Mouse (Mus musculus) hindbrain, embryonic 14.5 days (tissue): ENCODE measurements at regions not wholly inside any gene's neighbourhood (a gene's known extent, or its start where the extent isn't known, plus 50 kb on each side); places are given as distances from the start of the nearest gene placed in this dataset.

Source experiments
- ATAC-seq: fragments of 200-750 bp; cut with Nextera tagmentation; 2 replicates; pipeline ENCODE4 v1.8.0; 2017; ENCODE audit warnings: moderate number of reproducible peaks, mild to moderate bottlenecking, moderate TSS enrichment, moderate library complexity; ENCODE audit not compliant: low FRiP score
- DNase-seq: peaks from one replicate; pipeline ENCODE4 v3.0.0-alpha.2; 2015; ENCODE audit warnings: low spot score
- H3K27ac ChIP-seq: fragments of 300-500 bp; sonication (generic); 2 replicates; pipeline ENCODE4 v1.5.1; 2014; ENCODE audit warnings: mild to moderate bottlenecking, moderate library complexity
- H3K27me3 ChIP-seq: fragments of 300-500 bp; sonication (generic); 2 replicates; pipeline ENCODE4 v1.6.1; 2014; ENCODE audit warnings: mild to moderate bottlenecking, low read length, mixed read lengths; ENCODE audit not compliant: control insufficient read depth, insufficient read depth
- H3K36me3 ChIP-seq: fragments of 300-500 bp; sonication (generic); replicated peaks from 2 replicates; pipeline ENCODE4 v1.6.1; 2014; ENCODE audit not compliant: control insufficient read depth, insufficient read depth
- H3K4me1 ChIP-seq: fragments of 300-500 bp; sonication (generic); replicated peaks from 2 replicates; pipeline ENCODE4 v1.6.1; 2014; ENCODE audit warnings: antibody characterized with exemption, low read length, mixed read lengths; ENCODE audit not compliant: control insufficient read depth, insufficient read depth
- H3K4me2 ChIP-seq: fragments of 300-500 bp; sonication (generic); replicated peaks from 2 replicates; pipeline ENCODE4 v1.6.1; 2014; ENCODE audit warnings: mild to moderate bottlenecking, moderate library complexity
- H3K4me3 ChIP-seq: fragments of 300-500 bp; sonication (generic); replicated peaks from 2 replicates; pipeline ENCODE4 v1.5.1; 2014; ENCODE audit warnings: mild to moderate bottlenecking, low read length
- H3K9ac ChIP-seq: fragments of 300-500 bp; sonication (generic); 2 replicates; pipeline ENCODE4 v1.6.1; 2014
- H3K9me3 ChIP-seq: fragments of 300-500 bp; sonication (generic); 2 replicates; pipeline ENCODE4 v1.6.1; 2016; ENCODE audit warnings: low read length; ENCODE audit not compliant: control insufficient read depth
- WGBS: fragments of 180-500 bp; shearing (Covaris S2); extraction: QIAGEN DNeasy Blood & Tissue Kit; methylation state at CpG from one replicate; pipeline ENCODE4 v1.1.7; 2014; 5-methylcytosine and 5-hydroxymethylcytosine counted together

DNA sequence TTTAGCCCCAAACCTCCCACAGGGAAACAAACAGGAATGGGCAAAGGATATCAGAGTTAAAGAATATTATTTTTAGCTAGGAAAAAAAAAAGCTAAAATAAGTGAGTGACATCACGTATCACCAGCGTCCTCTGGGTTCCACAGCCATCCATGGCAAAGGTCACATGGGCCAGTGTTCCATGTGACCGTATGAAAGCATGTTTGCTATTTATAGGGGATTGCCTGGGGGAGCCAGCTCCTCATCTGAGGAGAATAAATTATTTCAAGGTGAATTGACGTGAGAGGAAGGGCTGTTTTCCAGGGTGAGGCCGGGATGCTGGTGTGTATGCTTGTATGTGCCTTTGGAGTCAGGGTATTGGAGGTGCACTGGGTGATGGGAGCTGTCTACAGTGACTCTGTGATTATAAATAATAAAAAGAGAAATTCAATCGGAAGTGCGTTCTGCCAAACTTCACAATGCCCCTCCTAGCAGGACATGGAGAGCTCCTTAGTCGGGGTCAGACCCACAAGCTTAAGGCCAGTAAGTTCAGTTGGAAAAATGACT is 481.0 kb upstream of the Nr2f2 start:
- Histone ChIP-seq H3K27ac (no peak overlapping the region), H3K9ac (no peak overlapping the region), H3K4me3 (no peak overlapping the region), H3K4me2 (no peak overlapping the region), H3K9me3 (no peaks in the 10 kb centered on the region), H3K4me1 (no peaks in the 10 kb centered on the region), H3K36me3 (no peaks in the 10 kb centered on the region), H3K27me3 (no peaks in the 10 kb centered on the region)
- ATAC-seq, result no peak
- DNase-seq, result no peak
- WGBS, result 31% methylated on average over 8 of the region's 8 CpGs

DNA sequence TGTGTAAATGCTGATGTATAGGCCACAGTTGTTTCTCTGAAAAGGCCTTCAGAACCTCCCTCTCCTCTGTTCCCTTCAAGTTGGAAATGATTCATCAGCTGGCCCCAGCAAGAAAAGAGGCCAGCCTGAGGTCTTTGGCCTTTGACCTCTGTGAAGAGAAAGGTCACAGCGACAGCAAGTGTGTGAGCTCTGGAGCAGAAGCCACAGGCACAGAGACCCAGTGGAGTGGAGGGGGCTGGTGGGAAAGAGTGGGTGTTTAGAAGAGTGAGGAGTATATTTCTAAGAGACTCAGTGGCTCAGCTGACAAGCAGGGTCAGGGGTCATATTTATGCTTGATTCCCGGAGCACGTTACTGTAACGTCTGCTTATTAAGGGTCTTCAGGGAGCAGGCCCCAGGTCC is 479.5 kb upstream of the Nr2f2 start:
- 6% methylated on average over 4 of the region's 4 CpGs for WGBS

DNA sequence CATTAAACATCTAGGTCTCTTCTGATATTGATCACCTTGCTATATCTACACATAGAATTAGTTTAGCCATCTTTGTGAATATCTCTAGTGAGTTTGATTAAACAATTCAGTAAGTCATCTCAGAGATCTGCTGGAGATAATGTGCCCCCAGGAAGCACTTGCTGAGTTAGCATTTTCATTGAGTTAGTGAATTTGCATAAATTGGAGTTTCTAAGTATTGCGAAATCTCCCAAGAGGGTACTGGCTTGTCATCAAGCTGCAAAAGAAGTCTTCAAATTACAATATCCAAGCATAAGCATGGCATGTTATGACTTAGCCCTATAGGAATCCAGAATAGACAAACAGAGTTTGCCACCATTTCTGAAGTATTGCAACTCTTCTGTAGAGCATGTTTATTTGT is 473.6 kb upstream of the Nr2f2 start:
- Histone ChIP-seq H3K4me2 (no peak overlapping the region), H3K9ac (no peak overlapping the region), H3K36me3 (no peaks in the 10 kb centered on the region), H3K4me1 (no peaks in the 10 kb centered on the region), H3K4me3 (no peak overlapping the region), H3K9me3 (no peaks in the 10 kb centered on the region), H3K27ac (no peak overlapping the region), H3K27me3 (no peaks in the 10 kb centered on the region)
- 87% methylated on average over 1 of the region's 1 CpGs for WGBS
- ATAC-seq (no peak), DNase-seq (no peak)

More for the DNA sequence above, 479.5 kb upstream of the Nr2f2 start:
- no peaks in the 10 kb centered on the region for H3K27me3 ChIP-seq
- H3K4me1 ChIP-seq, result no peaks in the 10 kb centered on the region
- no peak for ATAC-seq
- no peak overlapping the region for H3K27ac ChIP-seq
- no peak overlapping the region for H3K4me2 ChIP-seq
- H3K36me3 ChIP-seq, result no peaks in the 10 kb centered on the region
- no peak overlapping the region for H3K4me3 ChIP-seq
- no peaks in the 10 kb centered on the region for H3K9me3 ChIP-seq
- H3K9ac ChIP-seq, result no peak overlapping the region
- DNase-seq, result no peak

DNA sequence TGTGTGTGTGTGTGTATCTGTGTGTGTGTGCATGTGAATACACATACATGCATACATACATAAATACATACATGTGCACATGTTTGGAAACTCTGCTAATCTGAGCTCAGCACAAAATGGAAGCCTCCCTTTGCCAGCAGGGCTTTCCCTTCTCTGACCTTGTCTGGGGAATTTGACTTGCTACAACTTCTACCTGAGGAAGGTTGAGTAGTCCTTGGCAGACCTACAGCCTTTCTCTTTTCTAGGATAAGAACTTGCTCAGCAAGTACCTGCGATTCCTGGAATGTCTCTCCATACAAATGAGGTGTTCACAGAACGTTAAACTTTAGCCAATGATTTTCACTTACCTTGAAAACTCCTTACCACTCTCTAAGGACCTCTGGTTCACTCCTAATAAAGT is 472.7 kb upstream of the Nr2f2 start:
- Histone ChIP-seq H3K4me3 (no peak overlapping the region), H3K27me3 (no peaks in the 10 kb centered on the region), H3K4me2 (no peak overlapping the region), H3K4me1 (no peaks in the 10 kb centered on the region), H3K36me3 (no peaks in the 10 kb centered on the region), H3K27ac (no peak overlapping the region), H3K9ac (no peak overlapping the region), H3K9me3 (no peaks in the 10 kb centered on the region)
- no peak for ATAC-seq
- DNase-seq, result no peak
- WGBS, result 90% methylated on average over 2 of the region's 2 CpGs

DNA sequence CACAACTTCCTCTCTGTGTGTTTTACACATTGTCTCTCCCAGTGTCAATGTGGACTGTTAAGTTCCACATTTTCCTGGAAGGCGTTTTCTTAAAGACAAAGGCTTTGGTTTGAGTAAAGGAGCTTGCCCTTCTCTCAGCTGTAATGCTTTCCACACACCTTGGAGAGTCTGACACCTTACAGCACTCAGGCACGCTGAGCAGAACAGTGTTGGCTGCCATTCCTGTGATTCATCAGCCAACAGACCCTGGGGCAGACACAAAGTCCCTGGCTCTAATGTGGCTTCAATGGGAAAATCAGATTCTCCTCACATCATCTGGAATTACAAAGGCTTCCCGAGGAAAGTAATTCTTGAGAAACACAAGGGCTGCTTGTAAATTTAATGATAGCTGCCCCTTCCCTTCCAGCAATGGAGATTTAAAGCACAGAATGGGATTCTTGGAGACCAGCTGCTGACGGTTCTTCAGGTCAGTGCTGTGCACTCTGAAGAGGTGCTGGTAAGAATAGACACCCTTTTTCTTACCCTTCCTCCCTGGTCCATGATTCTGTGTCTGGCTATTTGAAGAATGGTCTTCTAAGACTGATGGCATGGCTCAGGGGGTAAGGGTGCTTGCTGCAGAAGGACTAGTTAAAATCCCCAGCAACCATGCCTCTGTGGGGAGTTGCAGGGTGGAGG is 468.4 kb upstream of the Nr2f2 start:
- Histone ChIP-seq H3K4me3 (no peak overlapping the region), H3K9ac (no peak overlapping the region), H3K27me3 (no peaks in the 10 kb centered on the region), H3K4me1 (no peaks in the 10 kb centered on the region), H3K27ac (no peak overlapping the region), H3K4me2 (no peak overlapping the region), H3K9me3 (no peaks in the 10 kb centered on the region), H3K36me3 (no peaks in the 10 kb centered on the region)
- DNase-seq (no peak), ATAC-seq (no peak)
- WGBS, result 57% methylated on average over 4 of the region's 4 CpGs

GRCm38 (mm10) chr7:70828486-70829195 is 462.1 kb upstream of the Nr2f2 start:
- no peaks in the 10 kb centered on the region for H3K27me3 ChIP-seq
- no peak overlapping the region for H3K27ac ChIP-seq
- DNase-seq (no peak), ATAC-seq (no peak)
- H3K4me1 ChIP-seq, result no peaks in the 10 kb centered on the region
- no peak overlapping the region for H3K4me2 ChIP-seq
- H3K9me3 ChIP-seq, result no peaks in the 10 kb centered on the region
- no peak overlapping the region for H3K4me3 ChIP-seq
- H3K9ac ChIP-seq, result no peak overlapping the region
- no peaks in the 10 kb centered on the region for H3K36me3 ChIP-seq
- WGBS, result 66% methylated on average over 5 of the region's 5 CpGs

GRCm38 (mm10) chr7:70826074-70826473 is 459.5 kb upstream of the Nr2f2 start:
- no peak overlapping the region for H3K9ac ChIP-seq
- WGBS, result 52% methylated on average over 3 of the region's 3 CpGs
- no peak for DNase-seq
- ATAC-seq, result no peak
- H3K4me1 ChIP-seq, result no peaks in the 10 kb centered on the region; the same call in 1 of the 2 replicates
- H3K36me3 ChIP-seq, result no peaks in the 10 kb centered on the region
- no peaks in the 10 kb centered on the region for H3K9me3 ChIP-seq
- H3K27me3 ChIP-seq, result no peaks in the 10 kb centered on the region
- no peak overlapping the region for H3K27ac ChIP-seq
- H3K4me2 ChIP-seq, result no peak overlapping the region
- no peak overlapping the region for H3K4me3 ChIP-seq

DNA sequence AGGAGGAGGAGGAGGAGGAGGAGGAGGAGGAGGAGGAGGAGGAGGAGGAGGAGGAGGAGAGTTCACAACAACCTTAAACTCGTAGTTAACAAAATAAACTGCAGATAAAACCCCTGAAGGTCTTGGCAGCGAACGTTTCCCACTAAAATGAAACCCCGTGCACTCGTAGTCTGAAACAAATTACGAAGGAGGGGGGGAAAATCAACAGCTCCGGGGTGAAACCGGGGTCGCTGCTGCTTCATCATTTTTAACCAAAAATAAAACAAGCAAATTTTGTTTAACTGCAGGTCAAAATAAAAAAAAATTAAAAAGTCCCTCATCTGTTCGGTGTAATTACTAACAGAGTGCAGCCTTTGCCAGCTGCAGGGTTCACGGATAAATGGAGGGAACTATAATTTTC is 456.5 kb upstream of the Nr2f2 start:
- H3K9ac ChIP-seq, result no peak overlapping the region
- no peak overlapping the region for H3K27ac ChIP-seq
- no peak overlapping the region for H3K4me3 ChIP-seq
- no peaks in the 10 kb centered on the region; the same call in 1 of the 2 replicates for H3K27me3 ChIP-seq
- ATAC-seq, result no peak
- no peaks in the 10 kb centered on the region for H3K9me3 ChIP-seq
- DNase-seq, result peak; percentile 38
- no peaks in the 10 kb centered on the region for H3K36me3 ChIP-seq
- peak overlapping the region; percentile 25 for H3K4me2 ChIP-seq
- no peaks in the 10 kb centered on the region; the same call in 1 of the 2 replicates for H3K4me1 ChIP-seq
- 44% methylated on average over 11 of the region's 11 CpGs for WGBS

DNA sequence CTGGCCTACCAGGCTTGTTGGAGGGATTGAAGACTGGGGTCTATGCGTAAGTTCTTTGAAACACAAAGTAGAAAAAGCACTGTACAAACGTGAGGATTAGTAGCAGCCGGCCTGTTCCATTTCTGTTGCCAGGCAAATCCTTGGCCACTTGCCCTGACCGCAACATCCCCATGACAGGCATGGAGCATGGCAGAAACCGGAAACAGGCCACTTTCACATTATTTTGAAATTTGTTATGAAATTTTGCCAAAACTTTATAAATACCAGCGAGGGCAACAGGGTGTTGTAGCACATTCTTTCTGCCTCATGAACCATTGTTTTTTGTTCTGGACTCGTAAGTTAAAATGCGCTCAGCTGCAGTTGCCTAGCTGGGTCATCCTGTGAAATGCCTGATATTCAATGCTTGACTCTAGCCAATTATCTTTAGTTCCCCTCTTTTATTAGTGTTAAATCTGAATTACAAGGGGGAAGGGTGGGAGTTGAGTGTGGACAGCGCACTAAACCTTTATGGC is 455.8 kb upstream of the Nr2f2 start:
- no peaks in the 10 kb centered on the region; the same call in 1 of the 2 replicates for H3K4me1 ChIP-seq
- WGBS, result 36% methylated on average over 9 of the region's 9 CpGs
- no peak overlapping the region for H3K9ac ChIP-seq
- H3K9me3 ChIP-seq, result no peaks in the 10 kb centered on the region
- H3K4me2 ChIP-seq, result peak overlapping the region; percentile 25
- peak overlapping the region; percentile 57; the same call in 1 of the 2 replicates for H3K27ac ChIP-seq
- no peaks in the 10 kb centered on the region; the same call in 1 of the 2 replicates for H3K27me3 ChIP-seq
- no peaks in the 10 kb centered on the region for H3K36me3 ChIP-seq
- no peak overlapping the region for H3K4me3 ChIP-seq
- DNase-seq, result peak; percentile 73
- peak; percentile 65; the same call in 1 of the 2 replicates for ATAC-seq
